Mouse (Mus musculus) hindbrain, embryonic 16.5 days (tissue): ENCODE data around the gene Selenon. TPM values are rescaled to one million over a fixed set of nuclear protein-coding genes. Genes with fewer than 3 reads are reported as not detected.
A peak's percentile ranks its signal among the peaks of the same experiment; 100 is the strongest.
"Not testable (repeated sequence)": the region's sequence is repeated elsewhere in the genome, so short reads cannot be mapped to it uniquely, and the experiment has no call there.

Source experiments
- ATAC-seq: fragments of 200-750 bp; cut with Nextera tagmentation; 2 replicates; pipeline ENCODE4 v1.8.0; 2017; ENCODE audit warnings: moderate TSS enrichment, moderate library complexity
- H3K27ac ChIP-seq: fragments of 300-500 bp; sonication (generic); 2 replicates; pipeline ENCODE4 v1.5.1; 2014; ENCODE audit warnings: low read depth, mild to moderate bottlenecking, control low read depth, low read length, moderate library complexity
- H3K27me3 ChIP-seq: fragments of 300-500 bp; sonication (generic); replicated peaks from 2 replicates; pipeline ENCODE4 v1.6.1; 2014; ENCODE audit warnings: low read length; ENCODE audit not compliant: control insufficient read depth, insufficient read depth
- H3K36me3 ChIP-seq: fragments of 300-500 bp; sonication (generic); 2 replicates; pipeline ENCODE4 v1.6.1; 2014; ENCODE audit warnings: mild to moderate bottlenecking, low read length, moderate library complexity, mixed read lengths; ENCODE audit not compliant: control insufficient read depth, insufficient read depth
- H3K4me1 ChIP-seq: fragments of 300-500 bp; sonication (generic); 2 replicates; pipeline ENCODE4 v1.6.1; 2014; ENCODE audit warnings: low read depth, low read length; ENCODE audit not compliant: control insufficient read depth, insufficient read depth
- H3K4me2 ChIP-seq: fragments of 300-500 bp; sonication (generic); 2 replicates; pipeline ENCODE4 v1.6.1; 2014; ENCODE audit warnings: mild to moderate bottlenecking, low read length, control low read depth, moderate library complexity
- H3K4me3 ChIP-seq: fragments of 300-500 bp; sonication (generic); 2 replicates; pipeline ENCODE4 v1.5.1; 2014; ENCODE audit warnings: mild to moderate bottlenecking, low read length, control low read depth, moderate library complexity
- H3K9ac ChIP-seq: fragments of 300-500 bp; sonication (generic); 2 replicates; pipeline ENCODE4 v1.6.1; 2014; ENCODE audit warnings: low read depth, mild to moderate bottlenecking, control low read depth, low read length, moderate library complexity
- H3K9me3 ChIP-seq: fragments of 300-500 bp; sonication (generic); 2 replicates; pipeline ENCODE4 v1.6.1; 2014; ENCODE audit warnings: mild to moderate bottlenecking, low read length, moderate library complexity; ENCODE audit not compliant: control insufficient read depth
- WGBS: fragments of 180-500 bp; shearing (Covaris S2); extraction: QIAGEN DNeasy Blood & Tissue Kit; methylation state at CpG from one replicate; pipeline ENCODE4 v1.1.7; 2014; 5-methylcytosine and 5-hydroxymethylcytosine counted together
- polyA plus RNA-seq: library from polyadenylated mRNA; unstranded; fragments of >200 nt; fragmentation: Nextera tagmentation; extraction: Ambion mirVana; gene quantifications from 2 replicates; pipeline ENCODE4 v1.2.1, GENCODE M21; 2015

The Selenon gene
- polyA plus RNA-seq, 1 experiment from 2014 or later, result 6.7 TPM

DNA sequence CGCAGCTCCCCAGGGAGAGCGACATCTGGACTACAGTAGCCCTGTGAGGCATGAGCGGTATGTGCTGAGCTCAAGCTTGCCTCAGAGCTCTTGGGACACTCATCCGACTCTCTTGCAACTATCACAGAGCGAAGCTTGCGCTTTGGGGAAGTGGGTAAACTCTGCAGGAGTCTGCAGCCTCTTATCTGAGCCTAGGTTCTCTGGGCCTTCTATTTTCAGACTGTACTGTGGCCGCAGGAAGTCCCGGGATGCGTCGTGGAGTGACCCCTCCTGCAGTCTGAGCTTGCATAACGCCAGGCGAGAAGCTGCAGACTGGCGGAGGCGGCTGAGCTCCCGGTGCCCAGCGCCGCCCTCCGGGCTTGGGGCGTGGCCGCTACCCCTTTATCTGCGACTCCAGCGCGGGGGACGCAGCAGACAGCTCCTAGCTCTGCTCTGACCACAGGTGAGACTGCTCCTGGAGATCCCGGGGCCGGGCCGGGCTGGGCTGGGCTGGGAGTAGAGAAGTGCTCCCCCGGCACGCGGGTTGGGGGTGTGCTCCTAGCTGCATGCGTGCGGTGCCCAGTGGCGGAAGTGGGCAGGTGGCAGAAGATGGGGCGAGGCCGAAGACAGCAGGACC, 55.3 kb downstream of the Selenon start, which contains the start of gene Paqr7:
Gene Paqr7 (plus strand): TSS at position 103 of the 616 bp plus-strand sequence.
- 3% methylated on average over 33 of the region's 35 CpGs for WGBS
- Histone ChIP-seq H3K4me1 (peaks cover 18% of the 10 kb centered on the region), H3K9ac (peak within 1 kb of the TSS; percentile 83), H3K27me3 (no peaks in the 10 kb centered on the region), H3K4me2 (peak within 1 kb of the TSS; percentile 80), H3K4me3 (peak within 1 kb of the TSS; percentile 64), H3K36me3 (no peaks in the 10 kb centered on the region), H3K27ac (peak within 1 kb of the TSS; percentile 81), H3K9me3 (no peaks in the 10 kb centered on the region)
- ATAC-seq, result peak; percentile 72

DNA sequence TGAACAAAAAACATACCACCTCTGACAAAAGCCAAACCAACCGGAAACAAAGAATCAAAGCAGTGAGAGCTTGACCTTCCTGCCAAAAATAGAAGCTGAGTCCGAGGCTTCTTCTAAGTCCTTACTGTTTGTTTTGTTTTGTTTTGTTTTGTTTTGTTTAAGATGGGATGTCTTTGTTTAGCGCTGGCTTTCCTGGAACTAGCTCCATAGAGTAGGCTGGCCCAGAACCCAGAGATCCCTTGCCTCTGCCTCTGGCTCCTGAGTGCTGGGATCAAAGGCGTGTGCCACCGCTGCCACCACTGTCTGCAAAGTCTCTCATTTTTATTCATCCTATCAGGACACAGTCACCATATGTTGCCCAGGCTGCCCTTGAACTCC, 56.4 kb downstream of the Selenon start:
- no peaks in the 10 kb centered on the region for H3K36me3 ChIP-seq
- H3K4me3 ChIP-seq, result no peak overlapping the region
- H3K9ac ChIP-seq, result no peak overlapping the region
- no peak overlapping the region for H3K4me2 ChIP-seq
- no peak for ATAC-seq
- 64% methylated on average over 5 of the region's 5 CpGs for WGBS
- H3K9me3 ChIP-seq, result no peaks in the 10 kb centered on the region
- H3K27me3 ChIP-seq, result no peaks in the 10 kb centered on the region
- H3K27ac ChIP-seq, result no peak overlapping the region
- H3K4me1 ChIP-seq, result peaks cover 18% of the 10 kb centered on the region

GRCm38 (mm10) chr4:134494780-134495545, 57.0 kb downstream of the Selenon start:
- Histone ChIP-seq H3K27me3 (no peaks in the 10 kb centered on the region), H3K4me3 (no peak overlapping the region), H3K27ac (no peak overlapping the region), H3K4me2 (no peak overlapping the region), H3K4me1 (peaks cover 18% of the 10 kb centered on the region), H3K36me3 (no peaks in the 10 kb centered on the region), H3K9me3 (no peaks in the 10 kb centered on the region), H3K9ac (no peak overlapping the region)
- no peak for ATAC-seq
- WGBS, result 66% methylated on average over 16 of the region's 16 CpGs

- not testable (repeated sequence) for H3K36me3 ChIP-seq, H3K4me2 ChIP-seq, H3K9me3 ChIP-seq, H3K27me3 ChIP-seq, H3K9ac ChIP-seq, H3K4me3 ChIP-seq, H3K27ac ChIP-seq, ATAC-seq
- H3K4me1 ChIP-seq, result peaks cover 18% of the 10 kb centered on the region
- 89% methylated on average over 6 of the region's 6 CpGs for WGBS
These were observed 57.8 kb downstream of the Selenon start for GRCm38 (mm10) chr4:134494161-134494560.

DNA sequence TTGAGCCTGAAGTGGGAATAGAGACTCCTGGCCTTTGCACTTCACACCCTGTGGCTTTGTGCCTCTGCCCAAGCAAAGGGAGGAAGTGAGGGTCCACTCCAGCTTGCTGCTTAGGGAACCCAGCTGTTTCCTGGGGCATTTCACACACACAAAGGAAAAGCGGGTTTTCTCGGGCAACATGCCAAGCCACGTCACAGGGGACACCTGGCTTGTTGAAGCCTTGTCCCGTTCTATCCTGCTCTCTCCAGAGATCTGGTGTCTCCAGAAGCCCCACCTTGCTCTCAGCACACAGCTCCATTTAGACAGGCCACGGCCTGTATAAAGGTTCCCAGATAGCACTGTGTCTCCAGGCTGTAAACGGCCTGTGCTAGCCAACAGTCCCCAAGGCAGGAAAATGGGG, 60.2 kb downstream of the Selenon start:
- H3K4me1 ChIP-seq, result peaks cover 11% of the 10 kb centered on the region
- WGBS, result 65% methylated on average over 6 of the region's 6 CpGs

GRCm38 (mm10) chr4:134489986-134490665, 61.8 kb downstream of the Selenon start:
- H3K9me3 ChIP-seq, result no peaks in the 10 kb centered on the region
- WGBS, result 83% methylated on average over 11 of the region's 11 CpGs
- H3K36me3 ChIP-seq, result no peaks in the 10 kb centered on the region
- H3K27ac ChIP-seq, result no peak overlapping the region
- H3K4me1 ChIP-seq, result peaks cover 4% of the 10 kb centered on the region; the same call in 1 of the 2 replicates
- H3K4me3 ChIP-seq, result no peak overlapping the region
- no peak overlapping the region for H3K9ac ChIP-seq
- no peaks in the 10 kb centered on the region for H3K27me3 ChIP-seq
- ATAC-seq, result no peak
- no peak overlapping the region for H3K4me2 ChIP-seq

More for the DNA sequence above, 60.2 kb downstream of the Selenon start:
- H3K27me3 ChIP-seq, result no peaks in the 10 kb centered on the region
- H3K4me3 ChIP-seq, result no peak overlapping the region
- H3K36me3 ChIP-seq, result no peaks in the 10 kb centered on the region
- H3K9ac ChIP-seq, result no peak overlapping the region
- no peak for ATAC-seq
- no peak overlapping the region for H3K27ac ChIP-seq
- no peaks in the 10 kb centered on the region for H3K9me3 ChIP-seq
- no peak overlapping the region for H3K4me2 ChIP-seq

DNA sequence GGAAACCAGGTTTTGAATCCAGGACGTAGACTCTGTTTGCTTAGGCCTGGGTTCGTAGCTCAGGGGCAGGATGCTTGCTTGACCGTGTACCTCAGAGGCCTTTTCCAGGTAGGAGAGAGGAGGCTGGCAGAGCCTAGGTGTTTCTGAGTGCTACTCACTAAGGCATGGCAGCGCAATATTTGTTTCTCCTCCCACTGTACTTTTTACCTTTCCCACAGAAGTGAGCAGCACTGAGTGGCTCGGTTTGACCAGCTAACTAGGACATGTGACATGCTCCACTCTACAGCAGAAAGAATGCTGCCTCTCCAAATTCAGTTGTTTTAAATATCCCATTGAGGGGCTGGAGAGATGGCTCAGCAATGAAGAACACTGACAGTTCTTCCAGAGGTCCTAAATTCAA, 63.8 kb downstream of the Selenon start:
- Histone ChIP-seq H3K9ac (no peak overlapping the region), H3K27ac (no peak overlapping the region), H3K27me3 (no peaks in the 10 kb centered on the region), H3K4me3 (no peak overlapping the region), H3K4me2 (no peak overlapping the region), H3K4me1 (no peaks in the 10 kb centered on the region), H3K9me3 (no peaks in the 10 kb centered on the region), H3K36me3 (no peaks in the 10 kb centered on the region)
- ATAC-seq, result no peak
- 97% methylated on average over 5 of the region's 5 CpGs for WGBS
